Mouse (Mus musculus) retina, postnatal 7 days (tissue): ENCODE measurements around the gene Gm49661.

ENCODE experiments used
- DNase-seq: peaks from one replicate; pipeline ENCODE4 v3.0.0-alpha.2; 2012; ENCODE audit warnings: low read depth, low spot score

Gene Gm49661

DNA sequence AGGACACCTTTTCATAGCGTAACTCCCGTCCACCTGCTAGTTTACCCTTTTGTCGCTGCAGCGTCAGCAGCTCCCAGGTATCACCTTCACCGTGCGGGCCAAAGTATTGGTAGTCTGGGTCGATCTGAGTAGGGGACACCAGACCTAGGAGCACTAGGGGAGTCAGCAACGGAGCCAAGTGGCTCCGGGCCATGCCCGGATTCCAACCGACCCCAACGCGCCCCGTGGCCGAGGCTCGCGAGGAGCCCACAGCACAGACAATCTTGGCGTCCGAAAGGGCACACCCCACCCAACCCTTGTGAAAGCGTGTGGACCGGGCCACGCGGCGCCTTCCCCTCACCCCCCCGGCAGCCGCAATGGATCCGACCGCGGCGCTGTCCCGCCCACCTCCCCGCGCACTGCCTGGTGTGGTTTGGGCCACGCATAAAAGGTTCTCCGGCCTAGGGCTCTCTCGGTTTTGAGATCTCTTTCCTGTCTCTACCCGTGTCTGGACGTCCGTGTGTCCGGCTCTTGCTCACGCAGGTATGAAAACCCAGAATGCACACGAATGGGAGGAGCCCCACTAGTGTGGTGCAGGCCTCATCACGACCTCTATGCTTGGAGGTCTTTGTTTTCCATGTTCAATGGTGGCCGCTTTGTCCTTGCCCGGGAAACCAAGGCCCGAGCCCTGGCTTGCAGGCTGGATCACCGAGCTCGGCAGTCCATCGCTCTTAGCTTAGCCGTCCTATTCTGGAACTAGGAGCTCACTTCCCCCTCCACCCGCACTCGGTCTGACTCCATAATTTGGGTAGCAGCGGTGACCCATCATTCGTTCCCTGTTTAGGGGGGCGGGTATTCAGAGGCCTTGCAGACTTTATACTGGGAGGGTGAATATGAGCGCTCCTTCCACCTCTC is at the start of gene Gm49661, which contains the start of the genes Prdx2 and Rnaseh2a:
Gm49661 (minus strand) TSS at position 193 of the 894 bp plus-strand sequence.
Prdx2 (plus strand) TSS at position 347 of the 894 bp plus-strand sequence.
Rnaseh2a (minus strand) TSS at position 527 of the 894 bp plus-strand sequence.
- DNase-seq: no peak

- DNase-seq: no peak
These were observed 48.0 kb upstream of the Gm49661 start for GRCm38 (mm10) chr8:85017209-85017608.

GRCm38 (mm10) chr8:85016724-85017123 is 47.5 kb upstream of the Gm49661 start:
- DNase-seq: no peak

DNA sequence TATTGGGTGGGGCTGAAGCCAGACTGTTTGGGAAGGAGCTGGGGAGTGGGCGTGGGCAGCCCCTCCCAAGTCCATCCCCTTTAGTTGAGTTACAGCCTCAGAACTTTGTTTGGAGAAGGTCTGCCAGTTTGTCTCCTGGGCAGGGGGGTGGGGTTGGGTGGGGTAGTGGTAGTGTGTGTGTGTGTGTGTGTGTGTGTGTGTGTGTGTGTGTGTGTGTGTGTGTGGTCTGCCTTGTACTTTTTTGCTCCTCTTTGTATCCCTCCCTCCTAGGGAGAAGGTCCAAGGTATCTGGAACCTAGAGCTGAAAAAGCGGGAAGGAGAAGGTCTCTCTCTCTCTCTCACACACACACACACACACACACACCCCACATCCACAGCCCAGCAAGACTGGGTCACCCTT is 45.2 kb upstream of the Gm49661 start, which contains the start of gene Best2:
Best2 (minus strand) TSS at position 101 of the 400 bp plus-strand sequence.
- no peak for DNase-seq

DNA sequence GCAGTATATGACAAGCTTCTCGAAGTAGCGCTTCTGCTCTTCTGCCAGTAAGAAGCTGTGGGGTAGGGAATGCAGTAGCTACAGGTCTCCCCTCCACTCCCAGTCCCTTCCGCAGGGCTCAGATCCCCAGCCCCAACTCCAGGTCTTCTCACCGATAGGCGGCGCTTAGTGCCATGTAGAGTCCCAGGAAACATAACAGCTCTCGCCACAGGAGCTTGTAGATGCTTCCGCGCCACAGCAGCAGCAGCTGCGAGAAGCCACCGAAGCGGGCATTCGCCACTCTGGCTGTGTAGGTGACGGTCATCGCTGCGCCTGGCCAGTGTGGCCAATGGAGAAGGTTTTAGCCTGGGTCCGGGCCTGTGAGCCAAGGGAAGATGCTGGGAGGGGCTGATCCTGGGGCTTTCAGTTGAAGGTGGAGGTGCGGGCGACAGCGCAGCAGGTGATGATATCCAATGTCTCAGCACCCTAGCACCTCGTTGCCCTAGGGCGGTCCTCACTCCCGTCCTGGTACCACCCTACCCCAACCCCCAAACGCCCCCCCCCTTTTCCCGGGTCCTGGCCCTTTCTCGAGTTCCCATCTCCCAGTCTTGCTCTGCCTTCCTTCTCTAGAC is 44.1 kb upstream of the Gm49661 start:
- peak; percentile 77 for DNase-seq

DNA sequence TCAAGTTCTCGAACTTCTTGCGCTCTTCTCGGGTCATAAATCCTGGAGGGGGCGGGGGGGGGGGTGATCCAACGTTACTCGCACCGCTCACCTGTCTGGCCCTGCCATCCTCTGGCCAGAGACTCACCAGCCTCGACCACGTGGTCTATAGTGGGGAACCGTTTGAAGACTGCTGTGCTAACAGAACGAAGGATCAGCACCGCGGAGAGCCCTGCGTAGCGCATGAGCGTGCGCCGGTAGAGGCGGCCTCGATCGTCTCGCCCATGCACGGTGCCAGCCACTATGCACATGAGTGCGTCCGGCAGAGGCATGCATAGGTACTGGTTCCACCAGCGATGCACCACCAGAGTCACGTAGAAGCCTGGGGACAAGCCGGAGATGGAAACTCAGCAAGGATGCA is 42.0 kb upstream of the Gm49661 start:
- DNase-seq: no peak

DNA sequence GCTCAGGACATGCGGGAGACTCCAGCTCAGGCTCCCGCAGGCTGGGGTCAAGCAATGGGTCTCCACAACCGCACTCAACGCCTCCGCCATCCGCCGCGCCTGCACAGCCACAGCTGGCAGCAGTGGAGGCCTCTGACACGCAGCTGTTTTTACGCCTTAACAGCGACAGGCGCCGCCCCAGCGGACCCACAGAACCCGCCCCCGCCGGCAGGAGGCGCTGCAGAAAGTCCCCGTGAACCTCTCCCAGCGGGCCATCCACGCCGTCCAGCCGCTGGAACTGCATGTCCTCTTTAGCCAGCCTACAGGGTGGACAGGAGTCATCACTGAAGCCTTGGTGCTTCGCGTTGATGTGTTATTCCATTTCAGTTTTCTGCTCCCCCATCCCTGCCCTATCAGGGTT is 38.5 kb upstream of the Gm49661 start:
- no peak for DNase-seq

DNA sequence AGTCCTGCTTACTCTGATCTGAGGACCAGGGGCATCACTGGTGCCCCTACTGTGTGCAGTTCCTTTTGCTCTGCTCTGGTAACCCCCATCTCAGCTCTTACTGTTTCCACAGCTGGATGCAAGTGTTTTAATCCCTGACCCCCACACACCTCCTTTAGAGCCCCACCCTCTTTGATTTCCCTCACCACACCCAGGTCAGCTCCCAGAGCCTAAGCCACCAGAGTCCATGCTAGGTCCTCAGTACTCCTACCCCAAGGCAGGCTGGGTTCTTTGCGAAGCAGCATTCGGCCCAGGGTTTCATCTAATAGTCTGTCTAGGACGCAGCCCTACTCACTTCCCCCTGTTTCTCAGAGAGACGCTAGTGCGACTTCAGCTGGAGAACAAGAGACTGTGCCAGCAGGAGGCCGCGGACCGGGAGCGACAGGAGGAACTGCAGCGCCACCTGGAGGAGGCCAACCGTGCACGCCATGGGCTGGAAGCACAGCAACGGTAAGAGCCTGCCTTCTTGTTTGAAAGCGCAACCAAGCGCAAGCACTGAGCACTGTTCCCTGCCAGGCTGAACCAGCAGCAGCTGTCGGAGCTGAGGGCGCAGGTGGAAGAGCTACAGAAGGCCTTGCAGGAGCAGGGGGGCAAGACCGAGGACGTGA is 28.5 kb upstream of the Gm49661 start:
- peak; percentile 74 for DNase-seq

- DNase-seq: no peak
These were observed 27.7 kb upstream of the Gm49661 start for GRCm38 (mm10) chr8:84996978-84997377.

GRCm38 (mm10) chr8:84995680-84996079 is 26.4 kb upstream of the Gm49661 start:
- no peak for DNase-seq

- no peak for DNase-seq
These were observed 25.1 kb upstream of the Gm49661 start for GRCm38 (mm10) chr8:84994375-84994774.

DNA sequence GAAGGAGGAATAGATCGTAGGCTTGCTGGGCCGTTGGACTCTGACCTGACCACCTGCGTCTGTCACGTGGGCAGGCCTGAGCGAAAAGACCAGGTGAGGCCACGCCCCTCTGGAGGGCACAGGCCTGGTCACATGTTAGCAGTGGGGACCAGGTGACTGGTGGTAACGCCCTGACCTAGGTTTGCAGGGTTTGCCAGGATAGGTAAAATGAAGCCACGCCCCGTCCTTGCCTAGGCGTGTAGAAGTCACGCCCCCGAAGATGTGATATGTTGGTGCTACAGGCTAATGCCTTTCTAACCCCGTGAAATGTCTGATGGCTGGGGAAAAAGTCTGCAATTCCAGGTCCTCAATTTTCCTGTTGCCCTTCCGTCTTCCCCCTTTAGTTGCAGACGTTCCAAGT is 21.6 kb upstream of the Gm49661 start:
- no peak for DNase-seq

DNA sequence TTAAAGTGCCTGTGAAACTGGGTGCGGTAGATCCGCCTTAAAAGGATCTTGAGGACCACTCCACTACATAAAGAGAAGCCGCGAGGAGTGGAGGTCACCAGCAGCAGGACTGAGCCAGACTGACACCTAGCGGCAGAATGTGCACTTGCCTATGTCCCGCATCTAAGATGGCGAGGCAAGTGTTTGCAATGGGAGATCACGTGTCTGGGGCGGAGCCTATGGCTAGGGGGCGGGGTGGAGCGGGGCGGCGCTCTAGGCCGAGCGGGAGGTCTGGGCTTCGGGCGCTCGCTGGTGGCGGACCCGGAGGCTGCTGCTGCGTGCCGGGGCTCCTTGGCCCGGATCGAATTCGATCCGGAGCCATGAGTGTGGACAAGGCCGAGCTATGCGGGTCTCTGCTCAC is 21.1 kb upstream of the Gm49661 start, which contains the start of gene Hook2:
Hook2 (plus strand) TSS at position 255 of the 400 bp plus-strand sequence.
- peak; percentile 97 for DNase-seq

- peak; percentile 85 for DNase-seq
These were observed 20.6 kb upstream of the Gm49661 start for GRCm38 (mm10) chr8:84989810-84990209.

- no peak for DNase-seq
These were observed 20.1 kb upstream of the Gm49661 start for GRCm38 (mm10) chr8:84989311-84989731.

- no peak for DNase-seq
These were observed 18.7 kb upstream of the Gm49661 start for GRCm38 (mm10) chr8:84987903-84988302.

- no peak for DNase-seq
These were observed 18.2 kb upstream of the Gm49661 start for GRCm38 (mm10) chr8:84987388-84987787.

DNA sequence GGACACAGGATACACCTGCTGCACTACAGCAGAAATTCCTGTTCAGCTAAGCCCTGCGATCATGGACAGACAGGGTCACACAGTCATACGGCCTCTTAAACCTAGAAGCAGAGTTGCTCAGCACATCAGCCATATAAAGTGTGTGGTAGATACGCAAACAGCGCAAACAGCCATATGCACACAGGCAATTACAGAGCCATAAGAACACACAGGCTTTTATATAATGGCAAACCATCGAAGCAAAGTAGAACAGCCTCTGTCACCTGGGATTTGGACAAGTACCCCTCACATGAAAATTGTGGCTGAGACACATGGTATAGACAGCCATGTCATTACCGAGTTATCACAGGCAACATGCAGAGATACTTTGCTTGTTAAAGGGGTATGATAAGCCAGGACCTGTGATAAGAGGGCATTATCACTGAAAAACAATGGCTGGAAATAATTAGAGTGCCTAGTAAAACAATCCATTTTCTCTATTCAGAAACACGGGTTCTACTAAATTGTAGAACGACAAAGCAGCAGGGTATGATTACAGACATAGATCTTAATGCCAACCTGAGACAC is 17.2 kb upstream of the Gm49661 start:
- no peak for DNase-seq

- DNase-seq: peak; percentile 74
These were observed 16.6 kb upstream of the Gm49661 start for GRCm38 (mm10) chr8:84985684-84986378.

GRCm38 (mm10) chr8:84985049-84985683 is 15.9 kb upstream of the Gm49661 start:
- DNase-seq: no peak
